Mouse (Mus musculus) liver, embryonic 16.5 days (tissue): ENCODE data around the gene Kars. TPM values are rescaled to one million over a fixed set of nuclear protein-coding genes. Genes with fewer than 3 reads are reported as not detected.

Source experiments
- ATAC-seq: fragments of 200-750 bp; cut with Nextera tagmentation; 2 replicates; pipeline ENCODE4 v1.8.0; 2017; ENCODE audit warnings: low read depth, mild to moderate bottlenecking, moderate number of reproducible peaks, moderate library complexity
- H3K27ac ChIP-seq: fragments of 300-500 bp; sonication (generic); 2 replicates; pipeline ENCODE4 v1.5.1; 2014; ENCODE audit warnings: mild to moderate bottlenecking, low read length
- H3K27me3 ChIP-seq: fragments of 300-500 bp; sonication (generic); 2 replicates; pipeline ENCODE4 v1.6.1; 2014; ENCODE audit warnings: low read depth, low read length, mixed read lengths; ENCODE audit not compliant: control insufficient read depth, insufficient read depth
- H3K36me3 ChIP-seq: fragments of 300-500 bp; sonication (generic); 2 replicates; pipeline ENCODE4 v1.6.1; 2014; ENCODE audit warnings: mild to moderate bottlenecking; ENCODE audit not compliant: control insufficient read depth, insufficient read depth
- H3K4me1 ChIP-seq: fragments of 300-500 bp; sonication (generic); 2 replicates; pipeline ENCODE4 v1.6.1; 2014; ENCODE audit warnings: low read depth, low read length, mixed read lengths; ENCODE audit not compliant: control insufficient read depth
- H3K4me2 ChIP-seq: fragments of 300-500 bp; sonication (generic); 2 replicates; pipeline ENCODE4 v1.6.1; 2014; ENCODE audit warnings: low read depth, low read length, mixed read lengths
- H3K4me3 ChIP-seq: fragments of 300-500 bp; sonication (generic); 2 replicates; pipeline ENCODE4 v1.5.1; 2014; ENCODE audit warnings: low read depth, mild to moderate bottlenecking, low read length
- H3K9ac ChIP-seq: fragments of 300-500 bp; sonication (generic); 2 replicates; pipeline ENCODE4 v1.6.1; 2014; ENCODE audit warnings: low read depth, low read length
- H3K9me3 ChIP-seq: fragments of 300-500 bp; sonication (generic); replicated peaks from 2 replicates; pipeline ENCODE4 v1.6.1; 2016; ENCODE audit warnings: low read length; ENCODE audit not compliant: control insufficient read depth
- WGBS: fragments of 180-500 bp; shearing (Covaris S2); extraction: QIAGEN DNeasy Blood & Tissue Kit; methylation state at CpG from one replicate; pipeline ENCODE4 v1.1.7; 2014; ENCODE audit not compliant: insufficient replicate concordance; 5-methylcytosine and 5-hydroxymethylcytosine counted together
- polyA plus RNA-seq: library from polyadenylated mRNA; unstranded; fragments of >200 nt; fragmentation: Nextera tagmentation; extraction: Ambion mirVana; gene quantifications from 2 replicates; pipeline ENCODE4 v1.2.1, GENCODE M21; 2015

Gene Kars
- polyA plus RNA-seq, 1 experiment from 2014 or later: 69.5 TPM

DNA sequence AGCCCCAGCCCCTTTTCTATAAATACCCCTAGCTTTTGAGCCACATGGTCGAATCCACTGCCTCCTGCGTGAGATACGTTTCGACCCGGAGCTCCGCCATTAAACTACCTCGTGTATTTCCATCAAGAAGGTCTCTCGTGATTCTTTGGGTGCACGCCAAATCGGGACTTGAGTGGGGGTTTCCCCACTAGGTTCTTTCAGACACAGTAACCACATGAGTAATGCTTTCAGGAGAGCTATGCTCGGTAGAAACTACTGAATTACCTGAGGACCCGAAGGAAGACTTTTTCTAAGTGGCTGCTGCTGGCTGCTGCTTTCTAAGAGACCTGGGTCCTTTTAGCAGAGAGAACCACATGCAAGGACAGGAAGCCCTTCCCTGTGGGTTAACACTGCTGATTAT is 37.0 kb downstream of the Kars start:
- no peak for ATAC-seq
- peaks cover 8% of the 10 kb centered on the region; the same call in 1 of the 2 replicates for H3K36me3 ChIP-seq

DNA sequence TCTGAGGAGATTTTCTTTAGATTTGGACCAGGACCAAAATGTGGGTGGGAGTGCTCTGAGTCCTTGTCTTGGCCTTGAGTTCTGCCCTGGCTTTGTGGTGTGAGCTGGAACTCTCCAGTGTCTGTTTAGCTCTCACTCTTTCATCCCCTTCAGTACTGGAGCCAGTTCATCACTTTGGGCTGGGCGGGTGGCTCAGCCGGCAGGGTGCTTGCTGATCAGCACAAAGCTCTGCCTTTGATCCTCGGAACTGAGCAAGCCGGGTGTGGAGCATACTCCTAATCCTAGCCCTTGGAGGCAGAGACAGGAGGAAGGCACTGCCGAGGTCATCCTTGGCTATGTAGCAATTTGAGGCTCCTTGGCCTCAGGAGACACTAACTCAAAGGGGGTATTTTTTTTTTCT is 42.1 kb downstream of the Kars start:
- H3K27me3 ChIP-seq: no peaks in the 10 kb centered on the region
- ATAC-seq: no peak
- no peak overlapping the region for H3K27ac ChIP-seq
- H3K4me2 ChIP-seq: no peak overlapping the region
- 77% methylated on average over 5 of the region's 5 CpGs for WGBS
- no peak overlapping the region for H3K4me3 ChIP-seq
- peaks cover 3% of the 10 kb centered on the region; the same call in 1 of the 2 replicates for H3K36me3 ChIP-seq
- H3K9ac ChIP-seq: no peak overlapping the region
- H3K4me1 ChIP-seq: no peaks in the 10 kb centered on the region; the same call in 1 of the 2 replicates
- H3K9me3 ChIP-seq: no peaks in the 10 kb centered on the region

More for the DNA sequence above, 37.0 kb downstream of the Kars start:
- Histone ChIP-seq H3K27me3 (no peaks in the 10 kb centered on the region), H3K9ac (no peak overlapping the region), H3K4me3 (no peak overlapping the region), H3K9me3 (no peaks in the 10 kb centered on the region), H3K4me1 (no peaks in the 10 kb centered on the region), H3K4me2 (no peak overlapping the region), H3K27ac (no peak overlapping the region)
- 85% methylated on average over 12 of the region's 12 CpGs for WGBS

DNA sequence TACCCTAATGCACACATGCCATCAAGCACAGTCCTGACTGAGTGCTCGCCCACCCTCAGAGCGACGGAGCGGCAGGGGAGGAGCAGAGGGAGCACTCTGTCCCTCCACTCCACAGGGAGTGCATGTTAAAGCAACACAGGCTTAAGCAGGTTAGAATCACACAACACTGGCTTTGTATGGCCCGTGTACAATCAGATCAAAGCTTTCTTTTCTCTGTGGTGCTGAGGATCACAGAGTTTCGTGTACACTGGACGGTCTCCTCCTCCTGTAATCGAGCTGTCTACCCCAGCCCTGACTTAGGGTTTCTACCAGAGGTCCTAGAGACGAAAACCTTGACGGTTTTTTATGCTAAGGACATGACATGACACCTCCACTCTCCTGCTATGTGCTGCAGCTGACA is 42.6 kb downstream of the Kars start:
- Histone ChIP-seq H3K27me3 (no peaks in the 10 kb centered on the region), H3K9me3 (no peaks in the 10 kb centered on the region), H3K4me3 (no peak overlapping the region), H3K4me2 (no peak overlapping the region), H3K27ac (no peak overlapping the region), H3K36me3 (peaks cover 3% of the 10 kb centered on the region; the same call in 1 of the 2 replicates), H3K9ac (no peak overlapping the region), H3K4me1 (no peaks in the 10 kb centered on the region; the same call in 1 of the 2 replicates)
- ATAC-seq: no peak
- 80% methylated on average over 10 of the region's 10 CpGs for WGBS

- no peak overlapping the region for H3K4me2 ChIP-seq
- H3K27me3 ChIP-seq: no peaks in the 10 kb centered on the region
- no peaks in the 10 kb centered on the region for H3K9me3 ChIP-seq
- no peak overlapping the region for H3K9ac ChIP-seq
- H3K27ac ChIP-seq: no peak overlapping the region
- no peak overlapping the region for H3K4me3 ChIP-seq
- H3K4me1 ChIP-seq: no peaks in the 10 kb centered on the region; the same call in 1 of the 2 replicates
- H3K36me3 ChIP-seq: no peaks in the 10 kb centered on the region
- 27% methylated on average over 5 of the region's 5 CpGs for WGBS
- peak; percentile 51 for ATAC-seq
Observed at GRCm38 (mm10) chr8:111967246-111967870, 43.8 kb downstream of the Kars start.

DNA sequence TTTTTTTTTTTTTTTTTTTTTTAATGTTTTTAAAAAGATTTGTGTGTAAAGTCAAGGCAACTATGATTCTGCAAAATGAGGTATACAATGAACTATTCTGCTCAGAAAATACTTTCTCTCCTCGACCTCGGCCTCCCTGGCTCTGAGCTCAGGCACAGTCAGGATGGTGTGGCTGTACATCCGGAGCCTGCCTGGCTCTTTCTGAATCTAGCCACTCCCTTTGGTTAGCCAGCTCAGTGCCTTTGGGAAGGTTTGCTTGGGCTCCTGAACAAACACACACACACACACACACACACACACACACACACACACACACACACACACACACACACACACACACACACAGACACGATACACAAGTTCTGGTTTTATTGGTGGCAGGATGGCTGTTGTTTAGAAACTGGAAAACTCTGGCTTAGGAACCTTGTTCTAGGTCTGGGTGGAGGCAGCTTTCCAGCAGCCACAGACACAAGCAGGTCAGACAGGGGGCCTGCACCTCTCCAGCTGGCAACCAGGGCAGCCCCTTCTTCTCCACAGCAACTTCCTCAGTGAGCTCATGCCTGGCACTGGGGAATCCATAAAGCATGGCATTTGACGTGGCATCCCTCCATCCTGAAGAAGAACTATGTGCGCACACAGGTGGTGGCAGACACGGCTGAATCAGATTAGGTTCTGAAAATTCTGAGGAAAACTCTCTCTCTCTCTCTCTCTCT is 46.1 kb downstream of the Kars start:
- no peaks in the 10 kb centered on the region for H3K36me3 ChIP-seq
- no peaks in the 10 kb centered on the region; the same call in 1 of the 2 replicates for H3K4me1 ChIP-seq
- ATAC-seq: no peak
- H3K27me3 ChIP-seq: no peaks in the 10 kb centered on the region
- no peak overlapping the region for H3K4me2 ChIP-seq
- H3K9ac ChIP-seq: no peak overlapping the region
- WGBS: 65% methylated on average over 7 of the region's 7 CpGs
- no peak overlapping the region for H3K4me3 ChIP-seq
- no peak overlapping the region for H3K27ac ChIP-seq
- no peaks in the 10 kb centered on the region for H3K9me3 ChIP-seq

- no peak overlapping the region for H3K9ac ChIP-seq
- no peak overlapping the region for H3K4me2 ChIP-seq
- no peaks in the 10 kb centered on the region; the same call in 1 of the 2 replicates for H3K36me3 ChIP-seq
- ATAC-seq: no peak
- H3K9me3 ChIP-seq: no peaks in the 10 kb centered on the region
- WGBS: 58% methylated on average over 5 of the region's 5 CpGs
- H3K27ac ChIP-seq: no peak overlapping the region
- no peaks in the 10 kb centered on the region for H3K27me3 ChIP-seq
- no peaks in the 10 kb centered on the region; the same call in 1 of the 2 replicates for H3K4me1 ChIP-seq
- H3K4me3 ChIP-seq: no peak overlapping the region
Observed at GRCm38 (mm10) chr8:111964351-111964750, 46.8 kb downstream of the Kars start.

- 85% methylated on average over 4 of the region's 4 CpGs for WGBS
- Histone ChIP-seq H3K36me3 (no peaks in the 10 kb centered on the region; the same call in 1 of the 2 replicates), H3K27ac (no peak overlapping the region), H3K4me3 (no peak overlapping the region), H3K9ac (no peak overlapping the region), H3K4me2 (no peak overlapping the region), H3K27me3 (no peaks in the 10 kb centered on the region), H3K4me1 (no peaks in the 10 kb centered on the region; the same call in 1 of the 2 replicates), H3K9me3 (no peaks in the 10 kb centered on the region)
- ATAC-seq: no peak
Observed at GRCm38 (mm10) chr8:111963546-111963945, 47.6 kb downstream of the Kars start.

DNA sequence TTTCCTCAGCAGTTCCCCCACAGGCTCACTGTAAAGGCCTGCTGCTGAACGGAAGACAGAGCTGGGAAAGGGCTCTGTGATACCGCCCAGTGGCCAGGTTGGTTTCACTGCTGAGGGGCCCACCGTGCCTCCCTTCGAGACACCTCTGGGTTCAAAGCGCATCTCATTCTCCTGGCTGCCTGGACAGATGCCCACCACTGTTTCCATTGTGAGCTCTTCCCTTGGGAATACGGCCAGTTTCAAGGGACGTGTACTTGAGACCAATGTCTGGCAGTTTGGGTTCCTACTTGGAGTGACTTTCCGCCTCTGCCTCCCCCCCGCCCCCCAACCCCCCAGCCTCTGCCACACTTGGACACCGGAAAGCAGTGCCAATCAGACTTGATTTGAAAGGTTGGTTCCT is 48.0 kb downstream of the Kars start:
- Histone ChIP-seq H3K36me3 (no peaks in the 10 kb centered on the region; the same call in 1 of the 2 replicates), H3K27ac (no peak overlapping the region), H3K27me3 (no peaks in the 10 kb centered on the region), H3K4me2 (no peak overlapping the region), H3K4me3 (no peak overlapping the region), H3K9me3 (no peaks in the 10 kb centered on the region), H3K4me1 (no peaks in the 10 kb centered on the region; the same call in 1 of the 2 replicates), H3K9ac (no peak overlapping the region)
- ATAC-seq: no peak
- 78% methylated on average over 10 of the region's 10 CpGs for WGBS

DNA sequence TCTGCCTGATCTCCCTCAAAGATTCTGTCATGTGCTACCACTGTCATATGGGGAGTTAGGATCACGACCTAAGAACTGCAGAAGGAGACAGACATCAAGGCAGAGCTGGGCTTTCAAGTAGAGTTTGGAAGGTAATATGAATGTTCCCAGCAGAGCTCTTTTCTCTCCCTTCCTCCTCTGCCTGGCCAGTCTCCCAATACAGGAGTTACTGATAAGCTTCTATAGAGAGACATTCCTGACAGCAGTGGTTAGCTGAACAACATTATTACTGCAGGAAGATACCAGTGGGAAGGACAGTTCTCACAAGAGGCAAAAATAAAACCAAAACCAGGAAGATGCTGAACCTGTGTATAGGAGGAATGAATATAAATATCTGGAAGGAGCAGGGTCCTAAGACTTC is 48.5 kb downstream of the Kars start:
- 56% methylated on average over 1 of the region's 1 CpGs for WGBS
- Histone ChIP-seq H3K9me3 (no peaks in the 10 kb centered on the region), H3K9ac (no peak overlapping the region), H3K36me3 (no peaks in the 10 kb centered on the region; the same call in 1 of the 2 replicates), H3K4me3 (no peak overlapping the region), H3K4me2 (no peak overlapping the region), H3K27ac (no peak overlapping the region), H3K27me3 (no peaks in the 10 kb centered on the region), H3K4me1 (no peaks in the 10 kb centered on the region)
- no peak for ATAC-seq
